ENCODE assay signal across 21 mouse cellular contexts in genomic region chr7:93291945-93292696, GRCm38 (mm10).
DNase-seq lines count a peak whose midpoint lies in the region; ATAC-seq and TF ChIP-seq lines count a peak whose summit lies in the region.
"Had no signal": no experiment of that assay in that cellular context is flagged by ENCODE, and none has a peak within 500 bp of the region (broad histone marks: within the 10 kb centered on the region; RNA-seq: fewer than 3 reads in every experiment).

No protein-coding gene starts in this region.

- no peak for TF ChIP-seq CTCF in brain, embryonic 14.5 days (IDR thresholded peaks at IDR 0.05; ENCODE audit: borderline replicate concordance, extremely low read depth, insufficient read depth, insufficient read length)

- 0 out of 2 replicates have a peak, but pooled peaks cover 8% of the 10 kb centered on the region for H3K4me1 ChIP-seq in forebrain, embryonic 15.5 days
- H3K4me1 ChIP-seq in forebrain, embryonic 11.5 days (replicated peaks; ENCODE audit: control insufficient read depth, insufficient read depth, low read length) = no peaks in the 10 kb centered on the region
- peaks cover 6% of the 10 kb centered on the region for H3K4me1 ChIP-seq in forebrain, embryonic 16.5 days (replicated peaks; ENCODE audit: control insufficient read depth, insufficient read depth, low read length)
- peaks cover 10% of the 10 kb centered on the region; the same call in 1 of the 2 replicates for H3K4me1 ChIP-seq in midbrain, embryonic 15.5 days
- H3K4me1 ChIP-seq: heart, embryonic 10.5 days; heart, embryonic 13.5 days; hindbrain, embryonic 12.5 days; hindbrain, embryonic 15.5 days had no signal

- H3K27me3 ChIP-seq in forebrain, embryonic 15.5 days = no peaks in the 10 kb centered on the region
- H3K27me3 ChIP-seq in forebrain, embryonic 11.5 days (ENCODE audit: control insufficient read depth, insufficient read depth, low read length) = no peaks in the 10 kb centered on the region
- H3K27me3 ChIP-seq in forebrain, embryonic 16.5 days (replicated peaks; ENCODE audit: control insufficient read depth, insufficient read depth, low read length) = no peaks in the 10 kb centered on the region
- H3K27me3 ChIP-seq in midbrain, embryonic 15.5 days (replicated peaks) = no peaks in the 10 kb centered on the region
- H3K27me3 ChIP-seq: heart, embryonic 13.5 days; hindbrain, embryonic 12.5 days; hindbrain, embryonic 15.5 days had no signal

- 43% methylated on average over 3 of the region's 3 CpGs for WGBS in forebrain, embryonic 15.5 days
- WGBS in forebrain, embryonic 11.5 days = 72% methylated on average over 3 of the region's 3 CpGs
- 28% methylated on average over 3 of the region's 3 CpGs for WGBS in forebrain, embryonic 16.5 days
- WGBS in midbrain, embryonic 15.5 days = 29% methylated on average over 3 of the region's 3 CpGs

- 0 out of 2 replicates have a peak, but pooled peaks have one; percentile 46 for ATAC-seq in forebrain, embryonic 15.5 days (replicated peaks)
- ATAC-seq in forebrain, embryonic 11.5 days (replicated peaks; ENCODE audit: low FRiP score) = no peak
- peak; percentile 62; the same call in 1 of the 2 replicates for ATAC-seq in forebrain, embryonic 16.5 days
- ATAC-seq in midbrain, embryonic 15.5 days (replicated peaks) = peak; percentile 78
- ATAC-seq in CD4-positive, CD25-positive, alpha-beta regulatory T cell, adult 4 months = no peak
- ATAC-seq: activated CD4-positive, CD25-positive, alpha-beta regulatory T cell, adult 4 months had no signal

- H3K9me3 ChIP-seq in forebrain, embryonic 15.5 days = no peaks in the 10 kb centered on the region
- no peaks in the 10 kb centered on the region for H3K9me3 ChIP-seq in forebrain, embryonic 11.5 days (ENCODE audit: control insufficient read depth, low read length)
- no peaks in the 10 kb centered on the region for H3K9me3 ChIP-seq in forebrain, embryonic 16.5 days (ENCODE audit: control insufficient read depth, low read length)
- H3K9me3 ChIP-seq in midbrain, embryonic 15.5 days = no peaks in the 10 kb centered on the region
- H3K9me3 ChIP-seq: heart, embryonic 13.5 days; hindbrain, embryonic 12.5 days; hindbrain, embryonic 15.5 days had no signal

- H3K4me2 ChIP-seq in forebrain, embryonic 15.5 days (replicated peaks) = no peak overlapping the region
- no peak overlapping the region for H3K4me2 ChIP-seq in forebrain, embryonic 11.5 days (ENCODE audit: low read depth, low read length, severe bottlenecking)
- no peak overlapping the region for H3K4me2 ChIP-seq in forebrain, embryonic 16.5 days (ENCODE audit: low read length)
- H3K4me2 ChIP-seq in midbrain, embryonic 15.5 days = no peak overlapping the region
- H3K4me2 ChIP-seq: heart, embryonic 13.5 days; hindbrain, embryonic 12.5 days; hindbrain, embryonic 15.5 days had no signal

- no peak overlapping the region for H3K4me3 ChIP-seq in forebrain, embryonic 15.5 days
- no peak overlapping the region for H3K4me3 ChIP-seq in forebrain, embryonic 11.5 days (ENCODE audit: low read depth, low read length)
- no peak overlapping the region for H3K4me3 ChIP-seq in forebrain, embryonic 16.5 days (replicated peaks; ENCODE audit: low read length)
- H3K4me3 ChIP-seq in midbrain, embryonic 15.5 days = no peak overlapping the region
- H3K4me3 ChIP-seq: heart, adult 2 months; heart, embryonic 10.5 days; heart, embryonic 13.5 days; hindbrain, embryonic 12.5 days; hindbrain, embryonic 15.5 days had no signal

- no peak overlapping the region for H3K27ac ChIP-seq in forebrain, embryonic 15.5 days (replicated peaks)
- no peak overlapping the region for H3K27ac ChIP-seq in forebrain, embryonic 11.5 days (ENCODE audit: low read depth, low read length)
- 0 out of 2 replicates have a peak overlapping the region, but pooled peaks have one; percentile 18 for H3K27ac ChIP-seq in forebrain, embryonic 16.5 days (ENCODE audit: low read length)
- peak overlapping the region; percentile 54; the same call in 1 of the 2 replicates for H3K27ac ChIP-seq in midbrain, embryonic 15.5 days
- H3K27ac ChIP-seq: heart, adult 2 months; heart, embryonic 10.5 days; heart, embryonic 13.5 days; hindbrain, embryonic 12.5 days; hindbrain, embryonic 15.5 days had no signal

- no peak for DNase-seq in forebrain, embryonic 11.5 days (ENCODE audit: low spot score)
- DNase-seq in brain, embryonic 14.5 days (ENCODE audit: low read depth) = peak; percentile 48
- DNase-seq in gastrocnemius, postnatal 25 days = no peak
- no peak for DNase-seq in ovary, postnatal 36 days (ENCODE audit: low spot score)
- DNase-seq: adrenal gland, adult 8-10 months; adrenal gland, postnatal 25 days; cerebellum, adult 18-20 months; cerebellum, adult 9-10 months; cerebellum, postnatal 14 days; gastrocnemius, postnatal 36 days; heart, adult 2 months; heart, postnatal 14 days had no signal

- no peaks in the 10 kb centered on the region for H3K36me3 ChIP-seq in forebrain, embryonic 15.5 days
- H3K36me3 ChIP-seq in forebrain, embryonic 11.5 days (ENCODE audit: control insufficient read depth, insufficient read depth, low read length) = no peaks in the 10 kb centered on the region
- no peaks in the 10 kb centered on the region for H3K36me3 ChIP-seq in forebrain, embryonic 16.5 days (ENCODE audit: control insufficient read depth, insufficient read depth)
- H3K36me3 ChIP-seq in midbrain, embryonic 15.5 days (replicated peaks) = no peaks in the 10 kb centered on the region
- H3K36me3 ChIP-seq: heart, embryonic 10.5 days; heart, embryonic 13.5 days; hindbrain, embryonic 12.5 days; hindbrain, embryonic 15.5 days had no signal

- H3K9ac ChIP-seq in forebrain, embryonic 15.5 days (replicated peaks) = no peak overlapping the region
- no peak overlapping the region for H3K9ac ChIP-seq in forebrain, embryonic 11.5 days (ENCODE audit: low read length)
- H3K9ac ChIP-seq in forebrain, embryonic 16.5 days (replicated peaks; ENCODE audit: low read depth, low read length) = no peak overlapping the region
- no peak overlapping the region for H3K9ac ChIP-seq in midbrain, embryonic 15.5 days
- H3K9ac ChIP-seq: heart, embryonic 13.5 days; hindbrain, embryonic 12.5 days; hindbrain, embryonic 15.5 days had no signal

- no peak for TF ChIP-seq POLR2A in brain, embryonic 14.5 days (IDR thresholded peaks at IDR 0.05; ENCODE audit: borderline replicate concordance, extremely low read depth, insufficient read depth, insufficient read length, poor library complexity, severe bottlenecking)

Comparison
In these comparisons a context has a peak if more than half of its experiments do, and no peak if none do; other contexts are left out.
1. ATAC-seq: peak in forebrain, embryonic 15.5 days (single experiment), forebrain, embryonic 16.5 days (single experiment) and midbrain, embryonic 15.5 days (single experiment); none in forebrain, embryonic 11.5 days (single experiment) and CD4-positive, CD25-positive, alpha-beta regulatory T cell, adult 4 months (single experiment).
2. H3K27ac ChIP-seq: peak in forebrain, embryonic 16.5 days (single experiment) and midbrain, embryonic 15.5 days (single experiment); none in forebrain, embryonic 15.5 days (single experiment) and forebrain, embryonic 11.5 days (single experiment).